Comparison of ENCODE assay signal across 8 mouse cellular contexts in the genomic region with DNA sequence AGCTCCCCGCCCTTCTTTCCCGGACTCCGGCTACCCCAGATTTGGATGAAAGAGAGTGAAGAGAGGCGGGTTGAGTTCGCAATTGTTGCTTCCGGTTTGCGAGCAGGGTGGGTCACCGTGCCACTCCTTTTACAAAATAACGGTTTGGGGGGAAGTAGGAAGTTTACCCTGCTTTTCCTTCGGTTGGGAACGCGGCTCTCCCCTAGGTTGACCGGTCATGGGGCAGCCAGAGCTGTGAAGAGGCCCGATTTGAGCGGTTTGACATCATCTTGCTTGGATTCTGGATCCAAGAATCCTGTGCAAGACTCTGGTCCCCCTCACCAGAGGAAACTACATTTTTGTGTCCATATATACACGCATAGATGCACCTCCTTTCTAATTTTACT. TPM values are rescaled to one million over a fixed set of nuclear protein-coding genes. Genes with fewer than 3 reads are reported as not detected.
A peak's percentile ranks its signal among the peaks of the same experiment; 100 is the strongest.
DNase-seq lines count a peak whose midpoint lies in the region; ATAC-seq and TF ChIP-seq lines count a peak whose summit lies in the region.

No protein-coding gene starts in this region.

- peak overlapping the region; percentile 66; the same call in 1 of the 2 replicates for H3K27ac ChIP-seq in cerebellum, adult 2 months (ENCODE audit: insufficient read depth, low read length)
- H3K27ac ChIP-seq in spleen, adult 2 months (ENCODE audit: insufficient read depth, low read length), result peak overlapping the region; percentile 20
- no peak overlapping the region for H3K27ac ChIP-seq in liver, embryonic 11.5 days (ENCODE audit: low read depth, low read length)

- no peaks in the 10 kb centered on the region for H3K4me1 ChIP-seq in cerebellum, adult 2 months (ENCODE audit: control insufficient read depth, insufficient read depth, low read length)
- H3K4me1 ChIP-seq in spleen, adult 2 months (ENCODE audit: control insufficient read depth, insufficient read depth, insufficient read length), result peaks cover 15% of the 10 kb centered on the region
- H3K4me1 ChIP-seq in liver, embryonic 11.5 days (replicated peaks; ENCODE audit: control insufficient read depth, insufficient read depth, low read length), result peaks cover 7% of the 10 kb centered on the region; the same call in 1 of the 2 replicates

- peak overlapping the region; percentile 56 for H3K9ac ChIP-seq in liver, embryonic 11.5 days (ENCODE audit: low read depth, low read length)

- peak; percentile 21; the same call in 1 of the 2 replicates for ATAC-seq in liver, embryonic 11.5 days (replicated peaks; ENCODE audit: low FRiP score)

- DNase-seq in cerebellum, adult 2 months, result no peak
- no peak for DNase-seq in cerebellum, postnatal 25 days
- DNase-seq in spleen, adult 2 months (ENCODE audit: low read depth in 1 of 2, low spot score in 2 of 2), result no peak
- no peak for DNase-seq in spleen, postnatal 14 days (ENCODE audit: low spot score in 2 of 2)
- DNase-seq in liver, embryonic 11.5 days (ENCODE audit: low spot score), result no peak
- no peak for DNase-seq in urinary bladder, postnatal 25 days (ENCODE audit: low spot score)
- no peak for DNase-seq in T-cell, adult 2 months (ENCODE audit: low spot score)
- no peak for DNase-seq in layer of hippocampus, adult 9-11 months

- no peaks in the 10 kb centered on the region for H3K9me3 ChIP-seq in liver, embryonic 11.5 days (ENCODE audit: control insufficient read depth, low read length)

- no peak for TF ChIP-seq POLR2A in cerebellum, adult 2 months (IDR thresholded peaks at IDR 0.05; ENCODE audit: borderline replicate concordance, insufficient read depth, low read length)
- TF ChIP-seq POLR2A in spleen, adult 2 months (IDR thresholded peaks at IDR 0.05; ENCODE audit: low read depth, low read length), result no peak

- no peaks in the 10 kb centered on the region for H3K36me3 ChIP-seq in spleen, adult 2 months (ENCODE audit: control insufficient read depth, insufficient read depth, low read length)
- H3K36me3 ChIP-seq in liver, embryonic 11.5 days (ENCODE audit: control insufficient read depth, insufficient read depth, low read length), result no peaks in the 10 kb centered on the region

- 0% methylated on average over 16 of the region's 16 CpGs for WGBS in cerebellum, adult 2 months
- WGBS in spleen, adult 2 months, result under 1% methylated on average over 16 of the region's 16 CpGs
- WGBS in liver, embryonic 11.5 days, result under 1% methylated on average over 16 of the region's 16 CpGs

- peak overlapping the region; percentile 96 for H3K4me2 ChIP-seq in liver, embryonic 11.5 days

- TF ChIP-seq CTCF in cerebellum, adult 2 months (IDR thresholded peaks at IDR 0.05; ENCODE audit: borderline replicate concordance, insufficient read depth, low read depth, low read length), result no peak
- TF ChIP-seq CTCF in spleen, adult 2 months (IDR thresholded peaks at IDR 0.05; ENCODE audit: extremely low read depth, insufficient read depth, insufficient read length, insufficient replicate concordance), result no peak

- H3K27me3 ChIP-seq in cerebellum, adult 2 months (ENCODE audit: control insufficient read depth, insufficient read depth, low read length), result no peaks in the 10 kb centered on the region
- peaks cover 10% of the 10 kb centered on the region for H3K27me3 ChIP-seq in spleen, adult 2 months (ENCODE audit: control insufficient read depth, insufficient read depth, low read length)
- peaks cover 14% of the 10 kb centered on the region for H3K27me3 ChIP-seq in liver, embryonic 11.5 days (replicated peaks; ENCODE audit: control insufficient read depth, insufficient read depth, low read length)

- H3K4me3 ChIP-seq in cerebellum, adult 2 months (replicated peaks; ENCODE audit: insufficient read depth, low read depth, low read length), result peak overlapping the region; percentile 98
- peak overlapping the region; percentile 78 for H3K4me3 ChIP-seq in spleen, adult 2 months (ENCODE audit: extremely low read depth, insufficient read depth, insufficient read length)
- peak overlapping the region; percentile 80 for H3K4me3 ChIP-seq in liver, embryonic 11.5 days (ENCODE audit: low read depth, low read length)

RNA-seq across cellular contexts. Expression of a gene that starts 0.4 kb away (rescaled TPM):
- 55.0 and 55.5 TPM in 2 replicates for polyA plus RNA-seq in cerebellum, adult 2 months (2012; rRNA removed)
- 2.1 TPM in 2 replicates for polyA plus RNA-seq in spleen, adult 2 months (2012; rRNA removed)
- polyA plus RNA-seq in liver, embryonic 11.5 days (2014; fragmentation: Nextera tagmentation; extraction: Ambion mirVana), result 4.1 and 4.2 TPM in 2 replicates

Comparison
In these comparisons a context has a peak if more than half of its experiments do, and no peak if none do; other contexts are left out.
1. RNA of a gene that starts 0.4 kb away (polyA plus RNA-seq): 55.0 to 55.5 TPM in cerebellum, adult 2 months; 4.1 to 4.2 TPM in liver, embryonic 11.5 days and 2.1 TPM in spleen, adult 2 months; every median in the first group is over 10 times any median in the second.
2. Peak in every context shown above with its lines, with median percentiles within 50 percentile points of each other: H3K4me3 ChIP-seq.